Mouse (Mus musculus) mouse trophoblast stem cell (cell line): ENCODE data around the gene Ulk1.

Experiments
- in situ Hi-C, 2 experiments: fragments of 300-500 bp; cut with MseI, MboI; formaldehyde crosslinking; loops; 2 replicates in 1 of 2; 3 replicates in 1 of 2; pipeline ENCODE4 v1.15.1; 2025

The Ulk1 gene

GRCm38 (mm10) chr5:110769272-110769671 is 40.6 kb downstream of the Ulk1 start:
- in situ Hi-C loops = no loop called here

- in situ Hi-C loops = no loop called here
Measured at GRCm38 (mm10) chr5:110763890-110764289, 46.0 kb downstream of the Ulk1 start.

GRCm38 (mm10) chr5:110745021-110745420 is 64.9 kb downstream of the Ulk1 start:
- in situ Hi-C loops = no loop called here

DNA sequence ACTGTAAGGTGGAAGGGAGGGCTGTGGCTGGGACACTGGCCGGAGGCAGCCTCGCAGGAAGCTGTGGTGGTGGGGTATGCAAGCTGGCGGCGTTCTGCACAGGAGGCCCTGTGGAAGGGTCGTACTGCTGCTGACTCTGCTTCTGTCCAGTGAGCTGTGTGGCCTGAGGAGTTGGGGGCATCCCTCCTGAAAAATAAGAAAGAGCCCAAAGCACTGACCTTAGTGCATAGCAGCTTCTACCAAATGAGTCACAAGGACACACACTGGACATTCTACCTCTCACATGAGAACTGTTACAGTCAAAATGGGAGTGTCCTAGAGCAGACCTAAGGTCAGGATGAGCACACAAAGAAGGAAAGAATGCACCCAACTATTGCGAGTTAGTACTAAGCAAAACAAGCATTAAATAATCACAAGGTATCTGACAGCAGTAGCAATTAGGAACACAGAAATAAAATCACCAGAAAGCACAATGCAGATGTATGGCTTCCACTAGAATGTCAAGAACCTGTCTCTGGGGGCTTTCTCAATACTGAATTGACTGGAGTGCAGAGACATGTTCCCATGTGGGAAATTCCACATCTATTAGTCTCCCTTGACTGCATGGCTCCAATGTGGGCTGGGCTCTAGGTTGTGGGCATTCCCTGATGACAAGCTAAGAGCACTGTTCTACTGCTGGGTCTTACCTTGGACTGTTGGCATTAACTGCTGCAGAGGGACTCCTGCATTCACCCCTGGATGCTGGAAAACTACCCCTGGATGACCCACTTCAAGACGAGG is 70.2 kb downstream of the Ulk1 start:
- in situ Hi-C loops = no loop called here

DNA sequence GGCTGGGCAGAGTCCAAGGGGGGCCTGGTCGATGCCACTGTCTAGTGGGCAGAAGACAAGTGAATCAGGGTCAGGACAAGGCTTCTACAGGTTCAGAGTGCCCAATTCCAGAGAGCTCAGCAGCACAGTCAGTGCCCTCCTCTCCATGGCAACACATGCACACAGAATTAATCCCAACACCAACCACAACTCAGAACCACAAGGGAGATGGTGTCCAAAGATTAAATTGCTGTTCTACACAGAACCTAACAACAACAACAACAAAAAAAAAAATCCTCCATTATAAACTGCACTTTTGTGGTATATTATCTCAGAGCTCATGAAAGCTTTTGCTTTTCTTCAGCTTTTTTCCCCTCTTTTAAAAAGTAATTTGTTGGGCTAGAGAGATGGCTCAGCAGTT is 74.3 kb downstream of the Ulk1 start:
- in situ Hi-C loops = no loop called here
